Mouse (Mus musculus): ENCODE data around the gene Cherp. TPM values are rescaled to one million over a fixed set of nuclear protein-coding genes. Genes with fewer than 3 reads are reported as not detected.

The Cherp gene
- polyA plus RNA-seq (2015; fragmentation: Nextera tagmentation; extraction: Ambion mirVana): 21.5 and 22.3 TPM in 2 replicates

DNA sequence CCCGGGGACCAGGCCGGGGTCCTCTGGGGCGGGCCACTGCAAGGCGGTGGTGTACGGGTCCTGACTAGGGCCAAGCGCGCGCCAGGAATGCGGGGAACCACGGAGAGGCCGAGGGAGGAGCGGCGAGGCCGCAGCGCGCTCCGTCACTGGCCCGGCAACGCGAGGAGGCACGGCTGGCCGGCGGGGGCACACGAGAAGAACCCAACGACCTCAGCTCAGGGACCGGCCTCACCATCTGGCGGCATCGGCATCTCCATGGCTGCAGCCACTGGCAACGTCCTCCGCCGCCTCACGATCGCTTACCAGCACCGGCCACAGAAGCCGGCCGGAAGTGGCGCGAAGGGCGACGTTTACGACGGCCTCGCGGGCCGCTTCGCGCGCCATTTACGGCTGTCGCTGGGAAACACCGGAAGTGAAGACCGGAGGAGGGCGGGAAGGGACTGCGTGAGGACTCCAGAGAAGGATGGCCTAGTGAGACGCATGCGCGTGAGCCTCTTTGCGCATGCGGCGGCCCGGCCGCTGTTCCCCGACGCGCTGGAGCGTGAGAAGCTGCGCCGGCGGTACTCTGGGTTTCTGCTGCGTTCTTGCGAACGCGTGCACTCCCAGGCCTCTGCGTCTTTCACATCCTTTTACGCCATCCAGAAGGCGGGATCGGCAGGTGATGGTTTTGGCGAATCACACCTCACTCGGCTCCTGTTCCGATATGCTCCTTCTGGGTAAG is at the start of gene Cherp:
Cherp (minus strand) TSS at position 401 of the 721 bp plus-strand sequence.

DNA sequence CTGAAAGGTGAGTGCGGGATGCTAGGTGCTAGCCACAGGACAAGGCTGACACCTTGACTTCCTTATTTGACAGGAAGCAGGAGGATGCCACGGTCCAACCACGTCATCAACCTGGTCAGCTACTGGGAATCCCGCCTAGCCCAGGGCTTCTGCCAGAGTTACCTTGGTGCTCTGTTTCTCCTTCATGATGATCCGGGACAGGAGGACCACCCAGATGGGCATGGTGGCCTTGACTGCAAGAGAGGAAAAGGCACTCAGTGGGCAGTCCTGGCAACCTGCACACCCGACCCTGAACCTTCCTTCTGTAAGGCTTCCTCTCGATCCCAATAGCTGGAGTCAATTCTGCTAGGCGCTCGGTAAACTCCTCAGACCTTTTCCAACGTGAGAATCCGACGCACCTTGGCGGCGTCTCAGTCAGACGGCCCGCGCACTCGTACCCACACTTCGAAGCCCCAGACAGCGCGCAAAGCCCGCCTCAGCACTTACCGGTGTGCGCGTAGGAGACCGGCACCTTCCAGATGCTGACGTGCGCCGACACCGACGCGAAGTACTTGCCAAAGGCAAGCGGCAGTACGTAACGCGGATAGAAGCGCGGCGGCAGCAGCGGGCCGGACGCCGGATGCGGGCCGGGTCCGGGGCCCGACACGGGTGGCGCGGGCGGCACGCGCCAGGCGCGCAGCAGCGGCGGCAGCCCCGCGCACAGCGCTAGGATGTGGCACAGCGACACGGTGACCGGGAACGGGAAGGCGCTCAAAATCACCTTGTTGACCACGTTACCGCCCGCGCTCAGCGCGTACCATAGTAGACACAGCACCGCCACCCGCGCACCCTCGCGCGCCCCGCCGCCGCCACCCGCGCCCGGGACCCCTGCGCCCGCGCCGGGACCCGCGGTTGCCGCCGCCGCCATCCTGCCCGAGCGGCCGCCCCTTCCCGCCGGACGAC is 16.9 kb upstream of the Cherp start, which contains the start of gene Slc35e1:
Slc35e1 (minus strand) TSS at position 935 of the 942 bp plus-strand sequence.

DNA sequence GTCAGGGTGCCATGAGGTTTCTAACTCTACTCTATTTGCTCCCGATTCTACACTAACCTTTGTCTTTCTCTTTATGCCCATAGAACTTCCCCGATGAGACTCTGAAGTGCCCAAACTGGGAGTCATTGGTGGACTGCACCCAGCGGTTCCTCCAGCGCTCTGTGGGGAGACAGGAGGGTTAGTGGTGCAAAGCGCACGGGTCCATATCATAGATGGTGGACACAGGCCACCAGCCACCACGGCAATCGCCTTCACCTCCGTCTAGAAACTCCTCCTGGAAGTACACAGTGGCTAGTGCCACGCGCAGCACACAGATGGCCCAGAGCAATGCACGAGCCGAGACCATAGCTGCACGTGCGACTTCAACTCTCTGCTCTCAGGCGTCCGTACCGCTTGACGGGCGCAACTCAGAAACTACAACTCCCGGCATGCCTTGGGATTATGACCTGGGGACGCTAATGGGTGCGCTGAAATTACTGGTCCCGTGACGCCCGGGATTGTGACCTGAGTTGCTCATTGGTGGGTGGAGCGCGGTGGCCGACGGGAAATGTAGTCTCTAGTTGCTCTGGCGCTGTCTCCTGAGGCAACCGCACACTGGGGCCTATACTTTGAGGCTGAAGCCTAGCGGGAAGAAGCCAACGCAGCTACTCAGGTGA is 31.6 kb downstream of the Cherp start, which contains the start of the genes Calr3 and 1700030K09Rik:
Calr3 (minus strand) TSS at position 533 of the 656 bp plus-strand sequence.
1700030K09Rik (plus strand) TSS at position 543 of the 656 bp plus-strand sequence.

DNA sequence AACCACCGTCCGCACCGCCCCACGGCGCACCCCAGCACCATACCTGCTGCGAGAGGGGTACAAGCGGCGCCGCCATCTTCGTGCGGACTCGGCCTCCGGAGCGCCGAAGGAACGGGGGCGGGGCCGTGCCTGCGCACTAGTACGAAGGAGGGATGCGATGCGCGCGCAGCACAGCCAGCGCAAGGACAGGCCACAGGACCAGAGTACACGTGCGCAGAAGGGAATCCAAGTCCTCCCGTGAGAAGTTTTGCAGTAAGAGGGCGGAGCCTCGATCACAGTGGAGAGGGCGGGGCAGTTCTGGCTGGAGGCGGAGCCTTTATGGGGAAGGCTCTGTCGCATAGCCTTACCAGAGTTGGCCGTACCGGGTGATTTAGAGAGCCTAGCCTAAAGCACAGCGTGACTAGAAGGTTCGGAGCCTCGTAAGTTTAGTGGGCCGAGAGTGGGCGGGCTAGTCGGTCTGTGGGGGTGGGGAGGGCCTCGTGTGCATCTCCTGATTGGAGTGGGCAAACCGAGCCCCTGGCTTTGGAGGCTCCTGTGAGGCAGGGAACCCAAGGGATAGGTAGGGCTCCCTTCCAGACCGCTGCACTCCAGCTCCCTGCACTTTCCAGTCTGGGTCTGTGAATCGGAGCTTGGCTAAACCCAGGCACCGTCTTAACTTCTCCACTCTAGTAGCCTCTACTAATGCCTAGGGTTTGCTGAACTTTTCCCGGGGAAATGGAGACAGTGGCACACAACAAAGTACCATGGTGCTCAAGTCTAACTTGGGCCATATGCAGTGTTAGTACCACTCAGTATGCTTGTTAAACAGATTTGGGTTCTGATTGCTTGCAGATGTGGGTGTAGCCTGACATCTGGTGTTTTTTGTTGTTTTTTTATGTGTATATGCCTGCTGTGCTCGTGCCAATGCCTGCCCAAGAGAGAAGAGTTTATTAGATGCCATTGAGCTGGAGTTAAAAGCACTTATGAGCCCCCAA is 53.4 kb downstream of the Cherp start, which contains the start of gene Eps15l1:
Eps15l1 (minus strand) TSS at position 99 of the 974 bp plus-strand sequence.

Small RNA genes lying within 50 kb of the gene (microRNA-seq; reads per million reads assigned to microRNA genes)
- 1.5 to 2.4 reads per million in 2 experiments for gene Mir7068

Other genes with a start within 250 kb of the Cherp start
- 42.9 and 47.7 TPM in 2 replicates for gene Ap1m1, start 235.2 kb downstream of the Cherp start, polyA plus RNA-seq (2015; fragmentation: Nextera tagmentation; extraction: Ambion mirVana)
- 8.8 and 10.3 TPM in 2 replicates for gene Gm10282, start 170.0 kb downstream of the Cherp start, polyA plus RNA-seq (2015; fragmentation: Nextera tagmentation; extraction: Ambion mirVana)
- gene Klf2, start 156.2 kb downstream of the Cherp start, polyA plus RNA-seq (2015; fragmentation: Nextera tagmentation; extraction: Ambion mirVana): 13.8 and 18.6 TPM in 2 replicates
- gene Eps15l1, start 53.8 kb downstream of the Cherp start, polyA plus RNA-seq (2015; fragmentation: Nextera tagmentation; extraction: Ambion mirVana): 20.2 and 21.3 TPM in 2 replicates
- gene Calr3, start 31.4 kb downstream of the Cherp start, polyA plus RNA-seq (2015; fragmentation: Nextera tagmentation; extraction: Ambion mirVana): 1.3 and 1.5 TPM in 2 replicates
- gene 1700030K09Rik, start 31.3 kb downstream of the Cherp start, polyA plus RNA-seq (2015; fragmentation: Nextera tagmentation; extraction: Ambion mirVana): 5.5 and 6.5 TPM in 2 replicates
- gene Slc35e1, start 17.4 kb upstream of the Cherp start, polyA plus RNA-seq (2015; fragmentation: Nextera tagmentation; extraction: Ambion mirVana): 7.2 and 8.0 TPM in 2 replicates
- gene Med26, start 73.0 kb upstream of the Cherp start, polyA plus RNA-seq (2015; fragmentation: Nextera tagmentation; extraction: Ambion mirVana): 7.3 and 7.8 TPM in 2 replicates
- 120 and 125 TPM in 2 replicates for gene Smim7, start 95.9 kb upstream of the Cherp start, polyA plus RNA-seq (2015; fragmentation: Nextera tagmentation; extraction: Ambion mirVana)
- gene Tmem38a, start 96.8 kb upstream of the Cherp start, polyA plus RNA-seq (2015; fragmentation: Nextera tagmentation; extraction: Ambion mirVana): 544 and 611 TPM in 2 replicates
- 0.16 and 0.21 TPM in 2 replicates for gene Nwd1, start 171.5 kb upstream of the Cherp start, polyA plus RNA-seq (2015; fragmentation: Nextera tagmentation; extraction: Ambion mirVana)
- gene Sin3b, start 248.1 kb upstream of the Cherp start, polyA plus RNA-seq (2015; fragmentation: Nextera tagmentation; extraction: Ambion mirVana): 135 and 136 TPM in 2 replicates